Mouse (Mus musculus): ENCODE measurements around the gene Slc37a2. TPM values are rescaled to one million over a fixed set of nuclear protein-coding genes. Genes with fewer than 3 reads are reported as not detected.

Gene Slc37a2
- polyA plus RNA-seq, 1 experiment from 2014 or later, result 20.1 TPM

DNA sequence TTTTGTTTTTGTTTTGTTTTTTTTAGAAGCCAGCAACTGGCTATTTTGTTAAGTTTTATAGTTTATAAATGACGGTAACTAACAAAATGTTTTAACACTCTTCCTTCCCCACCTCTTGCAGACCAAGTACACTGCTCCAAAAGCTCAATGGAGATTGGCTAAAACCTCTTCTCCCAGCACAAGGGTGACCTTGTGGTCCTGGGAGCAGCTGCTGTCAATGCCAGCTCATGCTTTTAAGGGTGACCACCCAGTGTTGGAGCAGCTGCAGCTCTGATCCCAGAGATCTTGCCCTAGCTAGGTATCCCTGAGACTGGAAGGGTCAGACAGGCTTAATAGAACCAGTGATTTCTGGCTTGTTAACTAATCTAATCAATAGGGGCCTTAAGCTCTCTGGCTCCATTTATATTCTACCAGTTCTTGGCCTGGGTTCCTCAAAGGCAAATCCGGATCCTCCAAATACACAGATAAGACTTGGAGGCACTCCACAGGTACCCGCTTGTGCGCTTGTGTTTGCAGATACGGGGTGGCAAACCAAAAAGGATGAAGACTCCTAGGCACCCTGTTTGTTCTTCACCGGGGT is 917 bp downstream of the Slc37a2 start:
- no peak for TF ChIP-seq CTCF (IDR thresholded peaks at IDR 0.05; ENCODE audit: low read depth)
- H3K27me3 ChIP-seq (replicated peaks; ENCODE audit: control insufficient read depth, insufficient read depth, low read length), result no peaks in the 10 kb centered on the region
- H3K4me2 ChIP-seq (replicated peaks; ENCODE audit: low read depth), result peak overlapping the region; percentile 86
- no peaks in the 10 kb centered on the region for H3K36me3 ChIP-seq (ENCODE audit: control insufficient read depth, insufficient read depth)
- peak overlapping the region; percentile 7; the same call in 1 of the 2 replicates for H3K27ac ChIP-seq (ENCODE audit: low read depth, low read length)
- H3K9me3 ChIP-seq (ENCODE audit: control insufficient read depth), result no peaks in the 10 kb centered on the region
- H3K9ac ChIP-seq (ENCODE audit: low read depth, low read length), result peak overlapping the region; percentile 45
- no peak for ATAC-seq
- 22% methylated on average over 6 of the region's 6 CpGs for WGBS
- peaks cover 3% of the 10 kb centered on the region; the same call in 1 of the 2 replicates for H3K4me1 ChIP-seq (replicated peaks; ENCODE audit: control insufficient read depth, insufficient read depth, low read length)
- H3K4me3 ChIP-seq (ENCODE audit: low read depth, low read length), result peak overlapping the region; percentile 51

DNA sequence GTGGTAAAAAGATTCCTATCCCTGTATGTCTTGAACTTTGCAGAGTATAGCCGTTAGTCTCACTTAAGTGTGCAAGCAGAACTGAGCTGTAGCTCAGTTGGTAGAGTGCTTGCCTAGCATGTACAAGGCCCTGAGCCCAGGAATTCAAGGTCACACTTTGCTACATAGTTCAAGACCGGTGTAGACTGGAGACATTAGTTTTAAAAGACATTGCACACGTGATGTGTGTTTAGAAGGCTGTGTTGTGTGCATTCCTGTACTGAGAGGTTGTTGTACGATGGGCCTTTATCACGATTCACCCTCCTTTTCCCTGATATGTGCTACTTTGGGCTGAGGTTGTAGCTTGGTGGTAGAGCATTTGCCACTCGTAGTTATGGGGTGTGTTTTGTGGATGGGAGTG is 4.9 kb downstream of the Slc37a2 start:
- no peak for TF ChIP-seq CTCF (IDR thresholded peaks at IDR 0.05; ENCODE audit: low read depth)

DNA sequence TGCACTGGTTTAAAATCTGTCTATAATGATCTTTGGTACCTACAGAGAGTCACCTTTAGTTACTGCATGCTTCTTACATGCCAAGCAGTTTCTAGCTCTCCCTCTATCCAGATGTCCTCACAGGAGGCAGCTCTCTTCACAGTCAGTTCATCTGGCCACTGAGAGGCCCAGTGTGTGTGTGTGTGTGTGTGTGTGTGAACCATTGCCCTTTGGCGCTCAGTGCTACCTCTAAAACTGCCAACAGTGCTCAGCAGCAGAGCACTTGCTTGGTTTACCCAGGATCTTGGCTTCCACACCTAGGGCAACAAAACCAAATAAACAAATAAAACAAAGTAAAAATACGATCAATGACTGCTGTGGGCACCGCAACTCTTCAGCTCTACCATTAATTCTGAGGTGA is 5.6 kb downstream of the Slc37a2 start:
- no peaks in the 10 kb centered on the region for H3K9me3 ChIP-seq (ENCODE audit: control insufficient read depth)
- no peak overlapping the region; the same call in 1 of the 2 replicates for H3K27ac ChIP-seq (ENCODE audit: low read depth, low read length)
- H3K4me1 ChIP-seq (replicated peaks; ENCODE audit: control insufficient read depth, insufficient read depth, low read length), result 0 out of 2 replicates have a peak, but pooled peaks cover 6% of the 10 kb centered on the region
- 0 out of 2 replicates have a peak overlapping the region, but pooled peaks have one; percentile 3 for H3K9ac ChIP-seq (ENCODE audit: low read depth, low read length)
- 86% methylated on average over 3 of the region's 3 CpGs for WGBS
- H3K4me2 ChIP-seq (replicated peaks; ENCODE audit: low read depth), result no peak overlapping the region
- no peak overlapping the region for H3K4me3 ChIP-seq (ENCODE audit: low read depth, low read length)
- no peaks in the 10 kb centered on the region for H3K36me3 ChIP-seq (ENCODE audit: control insufficient read depth, insufficient read depth)
- no peaks in the 10 kb centered on the region for H3K27me3 ChIP-seq (replicated peaks; ENCODE audit: control insufficient read depth, insufficient read depth, low read length)
- no peak for ATAC-seq
- no peak for TF ChIP-seq CTCF (IDR thresholded peaks at IDR 0.05; ENCODE audit: low read depth)

More for the DNA sequence above, 4.9 kb downstream of the Slc37a2 start:
- no peaks in the 10 kb centered on the region for H3K36me3 ChIP-seq (ENCODE audit: control insufficient read depth, insufficient read depth)
- H3K4me2 ChIP-seq (replicated peaks; ENCODE audit: low read depth), result no peak overlapping the region
- no peak overlapping the region for H3K9ac ChIP-seq (ENCODE audit: low read depth, low read length)
- H3K9me3 ChIP-seq (ENCODE audit: control insufficient read depth), result no peaks in the 10 kb centered on the region
- 0 out of 2 replicates have a peak, but pooled peaks cover 6% of the 10 kb centered on the region for H3K4me1 ChIP-seq (replicated peaks; ENCODE audit: control insufficient read depth, insufficient read depth, low read length)
- 67% methylated on average over 6 of the region's 6 CpGs for WGBS
- H3K27ac ChIP-seq (ENCODE audit: low read depth, low read length), result no peak overlapping the region
- H3K27me3 ChIP-seq (replicated peaks; ENCODE audit: control insufficient read depth, insufficient read depth, low read length), result no peaks in the 10 kb centered on the region
- no peak for ATAC-seq
- H3K4me3 ChIP-seq (ENCODE audit: low read depth, low read length), result no peak overlapping the region

DNA sequence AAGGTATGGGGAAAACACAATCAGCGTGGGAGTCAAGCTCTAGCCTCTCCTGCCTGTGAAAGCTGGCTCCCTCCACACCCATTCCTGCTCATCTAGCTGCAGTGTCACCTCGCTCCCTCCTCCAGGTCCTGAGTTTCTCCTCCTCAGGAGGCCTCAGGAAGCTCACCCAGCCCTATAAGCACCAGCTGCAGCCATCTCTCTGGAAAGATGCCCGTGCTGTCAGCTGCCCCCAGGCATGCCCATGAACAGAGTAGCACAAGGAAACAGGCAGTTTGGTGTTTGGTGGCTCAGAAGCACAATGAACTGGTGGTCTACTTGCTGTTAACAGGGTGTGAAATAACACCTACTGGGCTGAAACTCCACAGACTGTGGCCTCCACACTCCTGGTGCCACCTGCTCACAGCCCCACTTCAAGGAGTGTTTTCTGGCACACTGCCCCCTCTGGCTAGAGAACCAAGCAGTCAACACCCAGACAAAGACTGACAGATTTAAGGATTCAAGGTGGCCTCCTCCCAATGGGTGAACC is 7.1 kb downstream of the Slc37a2 start:
- Histone ChIP-seq H3K27ac (ENCODE audit: low read depth, low read length) (no peak overlapping the region), H3K4me3 (ENCODE audit: low read depth, low read length) (no peak overlapping the region), H3K36me3 (ENCODE audit: control insufficient read depth, insufficient read depth) (no peaks in the 10 kb centered on the region), H3K9ac (ENCODE audit: low read depth, low read length) (no peak overlapping the region), H3K9me3 (ENCODE audit: control insufficient read depth) (no peaks in the 10 kb centered on the region), H3K4me1 (replicated peaks; ENCODE audit: control insufficient read depth, insufficient read depth, low read length) (peaks cover 8% of the 10 kb centered on the region; the same call in 1 of the 2 replicates), H3K4me2 (replicated peaks; ENCODE audit: low read depth) (no peak overlapping the region), H3K27me3 (replicated peaks; ENCODE audit: control insufficient read depth, insufficient read depth, low read length) (no peaks in the 10 kb centered on the region)
- WGBS, result 68% methylated on average over 3 of the region's 3 CpGs
- ATAC-seq, result no peak
- TF ChIP-seq CTCF (IDR thresholded peaks at IDR 0.05; ENCODE audit: low read depth), result 0 out of 2 replicates have a peak, but pooled peaks have one; percentile 32

DNA sequence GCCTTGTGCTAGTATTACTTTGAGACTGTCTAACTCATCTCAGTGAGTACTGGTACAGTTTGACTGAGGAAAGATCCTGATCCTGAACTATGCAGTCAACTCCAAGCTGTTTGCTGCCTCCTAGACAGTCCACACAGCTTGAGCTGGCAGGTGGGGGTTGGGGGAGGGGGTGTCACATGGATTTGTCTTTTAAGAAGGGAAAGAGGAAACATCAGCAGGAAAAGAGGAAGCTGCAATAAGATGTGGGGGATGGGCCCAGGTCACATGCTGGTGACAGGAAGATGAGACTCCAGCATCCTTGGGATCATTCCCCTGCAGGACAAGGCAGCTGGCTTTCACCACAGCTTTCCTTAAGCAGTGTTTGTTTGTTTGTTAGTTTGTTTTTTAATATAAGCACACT is 8.1 kb downstream of the Slc37a2 start:
- TF ChIP-seq CTCF (IDR thresholded peaks at IDR 0.05; ENCODE audit: low read depth), result no peak
- no peak for ATAC-seq

DNA sequence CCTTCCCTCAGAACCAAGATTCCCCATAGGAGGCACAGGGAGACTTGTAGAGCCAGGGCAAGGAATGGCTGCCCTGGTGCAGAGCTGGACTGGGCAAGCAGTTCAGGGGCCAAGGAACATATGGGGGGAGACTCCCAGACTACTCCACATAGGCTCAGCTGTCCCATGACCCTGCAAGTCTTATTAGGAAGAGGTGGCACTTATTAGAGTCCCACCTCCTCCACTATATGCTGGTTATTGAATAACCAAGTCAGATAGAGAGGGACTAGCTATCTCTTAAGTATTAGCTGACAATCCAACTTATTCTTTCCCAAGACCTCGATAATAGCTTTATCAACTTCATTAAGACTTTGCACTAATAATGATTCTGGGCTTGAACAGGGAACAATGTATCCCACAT is 9.7 kb downstream of the Slc37a2 start:
- no peak for TF ChIP-seq CTCF (IDR thresholded peaks at IDR 0.05; ENCODE audit: low read depth)
- no peaks in the 10 kb centered on the region for H3K27me3 ChIP-seq (replicated peaks; ENCODE audit: control insufficient read depth, insufficient read depth, low read length)
- H3K9ac ChIP-seq (ENCODE audit: low read depth, low read length), result no peak overlapping the region
- WGBS, result 45% methylated on average over 1 of the region's 1 CpGs
- ATAC-seq, result peak; percentile 84
- H3K36me3 ChIP-seq (ENCODE audit: control insufficient read depth, insufficient read depth), result no peaks in the 10 kb centered on the region
- 0 out of 2 replicates have a peak overlapping the region, but pooled peaks have one; percentile 3 for H3K4me2 ChIP-seq (replicated peaks; ENCODE audit: low read depth)
- H3K4me1 ChIP-seq (replicated peaks; ENCODE audit: control insufficient read depth, insufficient read depth, low read length), result peaks cover 8% of the 10 kb centered on the region; the same call in 1 of the 2 replicates
- peak overlapping the region; percentile 87 for H3K27ac ChIP-seq (ENCODE audit: low read depth, low read length)
- no peaks in the 10 kb centered on the region for H3K9me3 ChIP-seq (ENCODE audit: control insufficient read depth)
- H3K4me3 ChIP-seq (ENCODE audit: low read depth, low read length), result no peak overlapping the region

More for the DNA sequence above, 8.1 kb downstream of the Slc37a2 start:
- no peak overlapping the region for H3K9ac ChIP-seq (ENCODE audit: low read depth, low read length)
- H3K9me3 ChIP-seq (ENCODE audit: control insufficient read depth), result no peaks in the 10 kb centered on the region
- no peak overlapping the region for H3K27ac ChIP-seq (ENCODE audit: low read depth, low read length)
- H3K27me3 ChIP-seq (replicated peaks; ENCODE audit: control insufficient read depth, insufficient read depth, low read length), result no peaks in the 10 kb centered on the region
- H3K4me1 ChIP-seq (replicated peaks; ENCODE audit: control insufficient read depth, insufficient read depth, low read length), result peaks cover 8% of the 10 kb centered on the region; the same call in 1 of the 2 replicates
- H3K4me2 ChIP-seq (replicated peaks; ENCODE audit: low read depth), result no peak overlapping the region
- H3K36me3 ChIP-seq (ENCODE audit: control insufficient read depth, insufficient read depth), result no peaks in the 10 kb centered on the region
- H3K4me3 ChIP-seq (ENCODE audit: low read depth, low read length), result no peak overlapping the region

Data from intestine, postnatal 0 days (tissue).